Mouse (Mus musculus) limb, embryonic 11.5 days (tissue): ENCODE results near the gene Ubr1. TPM values are rescaled to one million over a fixed set of nuclear protein-coding genes. Genes with fewer than 3 reads are reported as not detected.

ENCODE experiments used
- ATAC-seq: fragments of 200-750 bp; cut with Nextera tagmentation; 2 replicates; pipeline ENCODE4 v1.8.0; 2017; ENCODE audit warnings: low read depth; ENCODE audit not compliant: insufficient number of reproducible peaks, low FRiP score, low TSS enrichment
- DNase-seq: peaks from one replicate; pipeline ENCODE4 v3.0.0-alpha.2; 2015; ENCODE audit warnings: low spot score
- H3K27ac ChIP-seq: fragments of 300-500 bp; sonication (generic); replicated peaks from 2 replicates; pipeline ENCODE4 v1.5.1; 2014; ENCODE audit warnings: low read depth, mild to moderate bottlenecking, low read length
- H3K27me3 ChIP-seq: fragments of 300-500 bp; sonication (generic); 2 replicates; pipeline ENCODE4 v1.6.1; 2014; ENCODE audit warnings: mild to moderate bottlenecking, low read length, mixed read lengths; ENCODE audit not compliant: control insufficient read depth, insufficient read depth
- H3K36me3 ChIP-seq: fragments of 300-500 bp; sonication (generic); 2 replicates; pipeline ENCODE4 v1.6.1; 2014; ENCODE audit warnings: mild to moderate bottlenecking, low read length, moderate library complexity, mixed read lengths; ENCODE audit not compliant: control insufficient read depth, insufficient read depth
- H3K4me1 ChIP-seq: fragments of 300-500 bp; sonication (generic); 2 replicates; pipeline ENCODE4 v1.6.1; 2014; ENCODE audit warnings: low read length, mixed read lengths; ENCODE audit not compliant: control insufficient read depth, insufficient read depth
- H3K4me2 ChIP-seq: fragments of 300-500 bp; sonication (generic); 2 replicates; pipeline ENCODE4 v1.6.1; 2014; ENCODE audit warnings: low read depth, mild to moderate bottlenecking, moderate library complexity; ENCODE audit not compliant: severe bottlenecking
- H3K4me3 ChIP-seq: fragments of 300-500 bp; sonication (generic); 2 replicates; pipeline ENCODE4 v1.5.1; 2014; ENCODE audit warnings: low read depth, low read length
- H3K9ac ChIP-seq: fragments of 300-500 bp; sonication (generic); 2 replicates; pipeline ENCODE4 v1.6.1; 2014; ENCODE audit warnings: mild to moderate bottlenecking, low read length
- H3K9me3 ChIP-seq: fragments of 300-500 bp; sonication (generic); 2 replicates; pipeline ENCODE4 v1.6.1; 2016; ENCODE audit warnings: low read length; ENCODE audit not compliant: control insufficient read depth
- WGBS: fragments of 180-500 bp; shearing (Covaris S2); extraction: QIAGEN DNeasy Blood & Tissue Kit; methylation state at CpG from one replicate; pipeline ENCODE4 v1.1.7; 2014; 5-methylcytosine and 5-hydroxymethylcytosine counted together
- polyA plus RNA-seq: library from polyadenylated mRNA; unstranded; fragments of >200 nt; fragmentation: Nextera tagmentation; extraction: Ambion mirVana; gene quantifications from 2 replicates; pipeline ENCODE4 v1.2.1, GENCODE M21; 2014

Gene Ubr1
- polyA plus RNA-seq, 1 experiment from 2014 or later: 23.2 TPM

DNA sequence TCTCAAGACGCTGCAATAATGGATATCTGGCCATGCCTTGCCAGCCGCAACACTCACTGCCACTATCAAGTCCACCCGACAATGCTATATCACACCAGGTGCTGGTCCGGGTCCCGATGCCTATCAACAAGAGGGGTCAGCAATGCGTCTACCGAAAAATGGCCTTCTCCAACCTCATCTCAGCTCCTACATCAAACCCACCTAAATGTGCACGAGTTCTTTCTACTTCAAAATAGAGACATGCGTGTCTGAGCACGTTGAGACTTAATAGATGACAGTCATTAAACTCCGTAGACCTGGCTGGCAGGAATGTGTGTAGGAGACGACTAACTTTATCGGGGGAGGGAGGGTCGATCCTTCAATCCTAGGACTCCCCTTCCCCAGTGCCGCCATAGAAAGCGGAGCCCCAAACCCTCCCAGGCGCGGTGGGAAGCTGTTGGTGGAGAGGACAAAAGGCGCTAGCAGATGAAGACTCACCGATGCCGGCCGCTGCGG lies 423 bp downstream of the Ubr1 start:
- H3K36me3 ChIP-seq: no peaks in the 10 kb centered on the region
- H3K4me2 ChIP-seq: peak overlapping the region; percentile 58
- no peaks in the 10 kb centered on the region for H3K27me3 ChIP-seq
- no peaks in the 10 kb centered on the region for H3K9me3 ChIP-seq
- H3K27ac ChIP-seq: peak overlapping the region; percentile 56
- H3K4me3 ChIP-seq: peak overlapping the region; percentile 89
- no peaks in the 10 kb centered on the region for H3K4me1 ChIP-seq
- DNase-seq (no peak), ATAC-seq (no peak)
- peak overlapping the region; percentile 90 for H3K9ac ChIP-seq
- 2% methylated on average over 23 of the region's 23 CpGs for WGBS

DNA sequence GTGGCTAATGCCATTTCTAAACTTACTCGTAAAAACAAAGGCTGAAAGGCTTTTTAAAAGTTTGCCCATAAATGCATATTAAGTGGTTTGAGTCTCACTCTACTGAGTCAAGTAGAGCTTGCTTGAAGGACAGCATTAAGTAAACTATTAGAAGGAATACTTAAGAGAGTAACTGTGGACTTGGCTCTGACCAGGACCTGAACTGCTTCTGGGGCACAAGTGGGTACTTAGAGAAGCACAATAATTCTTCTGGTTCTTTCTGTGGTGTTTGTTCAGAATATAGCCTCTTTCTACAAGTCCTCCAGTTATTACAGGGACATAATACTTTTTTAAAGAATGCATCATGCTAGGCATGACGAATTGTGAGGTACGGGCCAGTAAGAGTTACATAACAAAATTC lies 5.0 kb downstream of the Ubr1 start:
- Histone ChIP-seq H3K4me2 (no peak overlapping the region), H3K9ac (no peak overlapping the region), H3K36me3 (no peaks in the 10 kb centered on the region), H3K27ac (no peak overlapping the region), H3K4me3 (no peak overlapping the region), H3K27me3 (no peaks in the 10 kb centered on the region), H3K9me3 (no peaks in the 10 kb centered on the region), H3K4me1 (no peaks in the 10 kb centered on the region)
- DNase-seq: no peak
- no peak for ATAC-seq
- 92% methylated on average over 3 of the region's 3 CpGs for WGBS

DNA sequence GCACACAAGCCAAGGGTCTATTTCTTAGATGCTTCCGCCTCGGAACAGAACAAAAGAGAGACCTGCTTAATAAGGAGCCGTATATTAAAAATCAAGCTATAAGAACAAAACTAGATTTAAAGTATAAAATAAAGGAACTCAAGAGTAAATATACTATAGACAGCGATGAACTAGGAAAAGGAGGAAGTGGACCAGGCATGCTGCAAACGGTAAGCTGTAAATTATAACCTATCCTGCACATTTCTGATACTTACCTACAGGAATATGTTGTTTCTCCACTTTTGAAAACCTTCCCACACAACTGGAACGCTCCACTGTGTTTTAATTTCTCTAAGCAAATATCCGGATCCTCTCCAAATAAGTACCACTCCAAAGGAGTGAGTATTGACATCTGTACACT lies 7.4 kb downstream of the Ubr1 start:
- no peak overlapping the region for H3K4me2 ChIP-seq
- WGBS: 92% methylated on average over 7 of the region's 7 CpGs
- H3K36me3 ChIP-seq: peaks cover 4% of the 10 kb centered on the region
- no peaks in the 10 kb centered on the region for H3K27me3 ChIP-seq
- DNase-seq (no peak), ATAC-seq (no peak)
- no peaks in the 10 kb centered on the region for H3K9me3 ChIP-seq
- H3K9ac ChIP-seq: no peak overlapping the region
- H3K4me3 ChIP-seq: no peak overlapping the region
- H3K27ac ChIP-seq: no peak overlapping the region
- no peaks in the 10 kb centered on the region for H3K4me1 ChIP-seq

DNA sequence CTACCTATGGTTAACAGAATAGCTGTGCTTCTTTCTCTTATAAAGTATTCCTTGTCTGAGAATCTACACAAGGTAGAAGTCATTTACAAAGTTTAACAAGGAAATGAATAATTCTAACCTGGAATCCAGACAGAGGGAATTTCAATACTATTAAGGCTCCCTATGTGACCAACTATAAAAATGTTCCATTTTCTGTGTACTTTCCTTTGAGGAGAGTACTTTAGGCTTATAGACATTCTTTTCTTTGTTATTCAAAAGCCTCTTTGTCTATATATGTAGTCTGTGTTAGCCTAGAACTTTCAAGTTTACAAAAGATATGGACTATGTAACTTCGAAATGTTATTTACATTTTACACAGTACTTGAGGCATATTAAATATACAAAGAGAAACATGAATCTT lies 10.3 kb downstream of the Ubr1 start:
- Histone ChIP-seq H3K9me3 (no peaks in the 10 kb centered on the region), H3K36me3 (peaks cover 5% of the 10 kb centered on the region), H3K4me2 (no peak overlapping the region), H3K9ac (no peak overlapping the region), H3K4me3 (no peak overlapping the region), H3K4me1 (no peaks in the 10 kb centered on the region), H3K27ac (no peak overlapping the region), H3K27me3 (no peaks in the 10 kb centered on the region)
- no peak for ATAC-seq
- WGBS: 90% methylated on average over 1 of the region's 1 CpGs
- no peak for DNase-seq

DNA sequence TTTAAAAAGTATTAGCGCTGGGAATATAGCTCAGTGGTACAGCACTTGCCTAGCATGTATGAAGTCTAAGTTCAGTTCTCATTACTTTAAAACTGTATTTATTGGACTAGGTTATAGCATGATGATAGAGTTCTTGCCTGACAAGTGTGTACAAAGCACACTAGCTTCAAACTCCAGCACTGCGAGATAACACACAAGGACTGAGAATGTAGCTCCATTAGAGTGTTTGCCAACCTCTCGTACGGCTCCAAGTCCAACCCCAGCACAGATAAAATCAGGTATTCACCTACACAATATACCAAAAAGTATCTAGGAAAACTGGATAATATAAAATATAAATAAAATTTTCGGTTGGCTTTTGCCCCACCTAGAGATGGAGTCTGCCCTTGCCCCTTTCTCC lies 10.7 kb downstream of the Ubr1 start:
- H3K4me3 ChIP-seq: no peak overlapping the region
- 92% methylated on average over 5 of the region's 5 CpGs for WGBS
- H3K36me3 ChIP-seq: peaks cover 5% of the 10 kb centered on the region
- no peak for ATAC-seq
- no peaks in the 10 kb centered on the region for H3K27me3 ChIP-seq
- H3K9me3 ChIP-seq: no peaks in the 10 kb centered on the region
- no peak overlapping the region for H3K4me2 ChIP-seq
- no peak overlapping the region for H3K9ac ChIP-seq
- no peak for DNase-seq
- H3K4me1 ChIP-seq: no peaks in the 10 kb centered on the region
- H3K27ac ChIP-seq: no peak overlapping the region

DNA sequence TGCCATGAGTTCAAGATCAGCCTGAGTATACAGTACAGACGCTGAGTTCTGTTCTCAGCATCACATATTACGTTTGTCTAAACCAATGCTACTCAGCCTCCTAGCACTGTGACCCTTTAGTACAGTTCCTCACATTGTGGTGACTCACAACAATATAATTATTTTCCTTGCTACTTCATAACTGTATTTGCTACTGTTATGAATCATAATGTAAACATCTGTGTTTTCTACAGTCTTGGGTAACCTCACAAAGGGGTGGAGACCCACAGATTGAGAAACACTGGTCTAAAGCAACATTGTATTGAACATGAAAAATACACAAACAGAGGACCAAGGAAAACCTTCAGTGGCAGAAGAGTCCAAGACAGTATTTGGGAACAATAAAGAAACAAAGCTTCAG lies 11.2 kb downstream of the Ubr1 start:
- no peak overlapping the region for H3K4me2 ChIP-seq
- ATAC-seq (no peak), DNase-seq (no peak)
- 90% methylated on average over 2 of the region's 2 CpGs for WGBS
- H3K36me3 ChIP-seq: peaks cover 5% of the 10 kb centered on the region
- H3K27ac ChIP-seq: no peak overlapping the region
- no peaks in the 10 kb centered on the region for H3K9me3 ChIP-seq
- no peak overlapping the region for H3K4me3 ChIP-seq
- H3K9ac ChIP-seq: no peak overlapping the region
- no peaks in the 10 kb centered on the region for H3K27me3 ChIP-seq
- no peaks in the 10 kb centered on the region for H3K4me1 ChIP-seq

DNA sequence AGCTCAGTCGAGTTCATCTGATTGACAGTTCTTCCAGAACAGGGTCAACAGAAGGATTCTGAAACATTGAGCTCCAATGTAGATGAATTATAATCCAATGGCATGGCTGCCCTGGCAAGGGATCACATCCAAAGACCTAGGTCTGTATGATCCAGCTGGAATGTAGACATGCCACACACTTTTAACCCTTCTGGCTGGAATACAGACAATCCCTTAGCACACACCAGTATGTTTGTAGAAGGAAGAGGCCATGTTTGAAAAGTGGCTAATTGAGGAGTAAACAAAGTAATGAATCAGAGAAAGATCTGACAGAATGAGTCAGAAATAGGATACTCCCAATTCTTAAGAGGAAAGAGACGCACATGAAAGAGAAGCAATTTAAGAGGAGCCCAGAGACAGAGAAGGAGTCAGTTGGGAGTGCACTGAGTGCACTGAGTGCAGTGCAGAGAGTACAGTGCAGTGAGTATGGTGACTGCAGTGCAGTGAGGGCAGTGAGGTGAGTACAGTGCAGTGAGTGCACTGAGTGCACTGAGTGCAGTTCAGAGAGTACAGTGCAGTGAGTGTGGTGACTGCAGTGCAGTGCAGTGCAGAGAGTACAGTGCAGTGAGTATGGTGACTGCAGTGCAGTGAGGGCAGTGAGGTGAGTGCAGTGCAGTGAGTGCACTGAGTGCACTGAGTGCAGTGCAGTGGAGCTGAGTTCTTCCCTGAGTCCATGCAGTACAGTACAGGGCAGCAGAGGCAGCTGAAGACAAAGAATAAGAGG lies 18.2 kb downstream of the Ubr1 start:
- H3K4me2 ChIP-seq: no peak overlapping the region
- H3K27me3 ChIP-seq: no peaks in the 10 kb centered on the region
- no peaks in the 10 kb centered on the region for H3K9me3 ChIP-seq
- 86% methylated on average over 2 of the region's 2 CpGs for WGBS
- no peak overlapping the region for H3K9ac ChIP-seq
- ATAC-seq: no peak
- DNase-seq: no peak
- H3K36me3 ChIP-seq: peaks cover 6% of the 10 kb centered on the region; the same call in 1 of the 2 replicates
- H3K27ac ChIP-seq: no peak overlapping the region
- H3K4me3 ChIP-seq: no peak overlapping the region
- H3K4me1 ChIP-seq: no peaks in the 10 kb centered on the region

DNA sequence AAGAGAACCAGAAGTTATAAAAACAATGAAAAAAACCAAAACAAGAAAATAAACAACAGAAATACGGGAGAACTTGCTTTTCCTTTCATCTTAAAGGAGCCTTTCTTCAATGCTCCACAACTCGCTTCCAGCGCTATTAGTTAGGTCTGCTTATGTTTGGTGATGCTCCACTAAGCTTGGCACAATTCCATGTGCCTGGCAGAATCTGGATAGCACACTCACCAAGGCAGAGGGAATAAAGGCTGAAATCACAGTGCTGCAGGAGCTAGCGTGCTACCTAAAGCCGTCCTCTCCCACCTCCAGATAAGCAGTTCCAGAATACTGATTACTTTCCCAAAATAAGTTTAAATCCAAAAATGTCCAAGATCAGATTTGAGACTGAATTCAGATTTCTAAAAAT lies 19.3 kb downstream of the Ubr1 start:
- Histone ChIP-seq H3K27ac (no peak overlapping the region), H3K4me2 (no peak overlapping the region), H3K27me3 (no peaks in the 10 kb centered on the region), H3K9me3 (no peaks in the 10 kb centered on the region), H3K9ac (no peak overlapping the region), H3K4me1 (no peaks in the 10 kb centered on the region), H3K36me3 (peaks cover 14% of the 10 kb centered on the region), H3K4me3 (no peak overlapping the region)
- DNase-seq (no peak), ATAC-seq (no peak)
- WGBS: 94% methylated on average over 5 of the region's 5 CpGs

DNA sequence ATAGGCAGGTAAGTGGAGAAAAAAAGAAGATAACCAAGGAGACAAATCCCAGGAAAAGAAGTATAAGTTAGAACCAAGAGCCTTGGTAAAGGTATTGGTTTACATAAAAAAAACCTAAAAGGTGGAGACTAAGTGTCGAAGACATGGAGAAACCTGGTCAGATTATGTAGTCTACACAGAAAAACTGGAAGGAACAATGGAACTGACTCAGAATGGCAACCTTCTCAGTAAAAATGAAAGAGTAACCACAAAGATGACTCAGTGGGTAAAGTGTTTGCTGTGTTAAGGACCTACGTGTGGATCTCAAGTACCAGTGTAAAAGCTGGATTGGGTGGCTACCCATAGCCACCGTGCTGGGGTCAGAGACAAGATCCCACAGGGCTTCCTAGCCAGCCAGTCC lies 37.5 kb downstream of the Ubr1 start:
- H3K9me3 ChIP-seq: no peaks in the 10 kb centered on the region
- peaks cover 2% of the 10 kb centered on the region; the same call in 1 of the 2 replicates for H3K36me3 ChIP-seq
- no peak for ATAC-seq
- DNase-seq: no peak
- H3K27ac ChIP-seq: no peak overlapping the region
- H3K27me3 ChIP-seq: no peaks in the 10 kb centered on the region
- H3K9ac ChIP-seq: no peak overlapping the region
- H3K4me1 ChIP-seq: no peaks in the 10 kb centered on the region
- WGBS: 98% methylated on average over 3 of the region's 3 CpGs
- no peak overlapping the region for H3K4me2 ChIP-seq
- no peak overlapping the region for H3K4me3 ChIP-seq
